Mouse (Mus musculus) midbrain, embryonic 13.5 days (tissue): Measurements from ENCODE around the gene Runx2. TPM values are rescaled to one million over a fixed set of nuclear protein-coding genes. Genes with fewer than 3 reads are reported as not detected.

Experiments
- ATAC-seq: fragments of 200-750 bp; cut with Nextera tagmentation; 2 replicates; pipeline ENCODE4 v1.8.0; 2017; ENCODE audit warnings: mild to moderate bottlenecking, moderate TSS enrichment, moderate library complexity
- H3K27ac ChIP-seq: fragments of 300-500 bp; sonication (generic); 2 replicates; pipeline ENCODE4 v1.5.1; 2015; ENCODE audit warnings: inconsistent platforms, mild to moderate bottlenecking, moderate library complexity
- H3K27me3 ChIP-seq: fragments of 300-500 bp; sonication (generic); 2 replicates; pipeline ENCODE4 v1.6.1; 2015; ENCODE audit warnings: mild to moderate bottlenecking, inconsistent platforms
- H3K36me3 ChIP-seq: fragments of 300-500 bp; sonication (generic); 2 replicates; pipeline ENCODE4 v1.6.1; 2015; ENCODE audit warnings: mild to moderate bottlenecking, inconsistent platforms
- H3K4me1 ChIP-seq: fragments of 300-500 bp; sonication (generic); replicated peaks from 2 replicates; pipeline ENCODE4 v1.6.1; 2015; ENCODE audit warnings: inconsistent platforms
- H3K4me2 ChIP-seq: fragments of 300-500 bp; sonication (generic); replicated peaks from 2 replicates; pipeline ENCODE4 v1.6.1; 2015; ENCODE audit warnings: moderate library complexity, mild to moderate bottlenecking, inconsistent platforms
- H3K4me3 ChIP-seq: fragments of 300-500 bp; sonication (generic); replicated peaks from 2 replicates; pipeline ENCODE4 v1.5.1; 2015; ENCODE audit warnings: mild to moderate bottlenecking, inconsistent platforms
- H3K9ac ChIP-seq: fragments of 300-500 bp; sonication (generic); replicated peaks from 2 replicates; pipeline ENCODE4 v1.6.1; 2015; ENCODE audit warnings: mild to moderate bottlenecking, inconsistent platforms
- H3K9me3 ChIP-seq: fragments of 300-500 bp; sonication (generic); 2 replicates; pipeline ENCODE4 v1.6.1; 2016; ENCODE audit warnings: mild to moderate bottlenecking, inconsistent platforms
- WGBS: fragments of 180-500 bp; shearing (Covaris S2); methylation state at CpG from one replicate; pipeline ENCODE4 v1.1.7; 2015; 5-methylcytosine and 5-hydroxymethylcytosine counted together
- polyA plus RNA-seq: library from polyadenylated mRNA; unstranded; fragments of >200 nt; fragmentation: Nextera tagmentation; extraction: Ambion mirVana; gene quantifications from 2 replicates; pipeline ENCODE4 v1.2.1, GENCODE M21; 2015

Runx2 gene
- polyA plus RNA-seq, 1 experiment from 2014 or later: 0.77 TPM

GRCm38 (mm10) chr17:44528617-44529016, 286.0 kb downstream of the Runx2 start:
- Histone ChIP-seq H3K27me3 (no peaks in the 10 kb centered on the region), H3K27ac (no peak overlapping the region), H3K4me1 (no peaks in the 10 kb centered on the region), H3K9me3 (no peaks in the 10 kb centered on the region), H3K4me3 (no peak overlapping the region), H3K36me3 (no peaks in the 10 kb centered on the region), H3K9ac (no peak overlapping the region), H3K4me2 (no peak overlapping the region)
- 54% methylated on average over 4 of the region's 4 CpGs for WGBS
- no peak; the same call in 1 of the 2 replicates for ATAC-seq

GRCm38 (mm10) chr17:44524146-44524545, 290.5 kb downstream of the Runx2 start:
- H3K9ac ChIP-seq: no peak overlapping the region
- H3K27me3 ChIP-seq: no peaks in the 10 kb centered on the region
- ATAC-seq: no peak
- no peak overlapping the region for H3K27ac ChIP-seq
- H3K9me3 ChIP-seq: no peaks in the 10 kb centered on the region
- no peaks in the 10 kb centered on the region for H3K4me1 ChIP-seq
- H3K4me2 ChIP-seq: no peak overlapping the region
- H3K4me3 ChIP-seq: no peak overlapping the region
- no peaks in the 10 kb centered on the region for H3K36me3 ChIP-seq
- 92% methylated on average over 1 of the region's 1 CpGs for WGBS

GRCm38 (mm10) chr17:44522906-44523305, 291.7 kb downstream of the Runx2 start:
- Histone ChIP-seq H3K4me1 (no peaks in the 10 kb centered on the region), H3K9ac (no peak overlapping the region), H3K27ac (no peak overlapping the region), H3K4me2 (no peak overlapping the region), H3K36me3 (no peaks in the 10 kb centered on the region), H3K9me3 (no peaks in the 10 kb centered on the region), H3K4me3 (no peak overlapping the region), H3K27me3 (no peaks in the 10 kb centered on the region)
- no peak for ATAC-seq
- 79% methylated on average over 5 of the region's 5 CpGs for WGBS

GRCm38 (mm10) chr17:44520122-44521075, 294.2 kb downstream of the Runx2 start:
- Histone ChIP-seq H3K9me3 (no peaks in the 10 kb centered on the region; the same call in 1 of the 2 replicates), H3K4me1 (no peaks in the 10 kb centered on the region), H3K36me3 (no peaks in the 10 kb centered on the region), H3K27ac (no peak overlapping the region), H3K4me2 (no peak overlapping the region), H3K27me3 (no peaks in the 10 kb centered on the region), H3K9ac (no peak overlapping the region), H3K4me3 (no peak overlapping the region)
- WGBS: 75% methylated on average over 11 of the region's 11 CpGs
- ATAC-seq: no peak

- no peak for ATAC-seq
- no peaks in the 10 kb centered on the region for H3K27me3 ChIP-seq
- WGBS: 88% methylated on average over 3 of the region's 3 CpGs
Observed at GRCm38 (mm10) chr17:44519356-44519755, 295.2 kb downstream of the Runx2 start.

GRCm38 (mm10) chr17:44518156-44518555, 296.4 kb downstream of the Runx2 start:
- no peak overlapping the region for H3K9ac ChIP-seq
- 93% methylated on average over 6 of the region's 6 CpGs for whole genome bisulfite sequencing
- no peak overlapping the region for H3K4me3 ChIP-seq
- no peak overlapping the region for H3K27ac ChIP-seq
- no peak overlapping the region for H3K4me2 ChIP-seq
- no peaks in the 10 kb centered on the region for H3K4me1 ChIP-seq
- ATAC-seq: no peak
- H3K36me3 ChIP-seq: no peaks in the 10 kb centered on the region
- H3K27me3 ChIP-seq: no peaks in the 10 kb centered on the region
- H3K9me3 ChIP-seq: no peaks in the 10 kb centered on the region; the same call in 1 of the 2 replicates

More at GRCm38 (mm10) chr17:44519356-44519755, 295.2 kb downstream of the Runx2 start:
- H3K27ac ChIP-seq: no peak overlapping the region
- no peak overlapping the region for H3K4me3 ChIP-seq
- H3K4me1 ChIP-seq: no peaks in the 10 kb centered on the region
- H3K9me3 ChIP-seq: no peaks in the 10 kb centered on the region; the same call in 1 of the 2 replicates
- H3K9ac ChIP-seq: no peak overlapping the region
- no peaks in the 10 kb centered on the region for H3K36me3 ChIP-seq
- no peak overlapping the region for H3K4me2 ChIP-seq

GRCm38 (mm10) chr17:44508198-44508715, 306.3 kb downstream of the Runx2 start:
- WGBS: 56% methylated on average over 7 of the region's 7 CpGs
- no peak for ATAC-seq
- H3K9ac ChIP-seq: no peak overlapping the region

GRCm38 (mm10) chr17:44507741-44508140, 306.9 kb downstream of the Runx2 start:
- ATAC-seq: no peak
- Histone ChIP-seq H3K9me3 (no peaks in the 10 kb centered on the region), H3K9ac (no peak overlapping the region), H3K27me3 (no peaks in the 10 kb centered on the region), H3K4me1 (peaks cover 13% of the 10 kb centered on the region), H3K4me2 (no peak overlapping the region), H3K27ac (no peak overlapping the region), H3K36me3 (no peaks in the 10 kb centered on the region), H3K4me3 (no peak overlapping the region)
- 78% methylated on average over 3 of the region's 3 CpGs for WGBS

More at GRCm38 (mm10) chr17:44508198-44508715, 306.3 kb downstream of the Runx2 start:
- H3K27me3 ChIP-seq: no peaks in the 10 kb centered on the region
- H3K27ac ChIP-seq: no peak overlapping the region
- no peaks in the 10 kb centered on the region for H3K36me3 ChIP-seq
- peaks cover 13% of the 10 kb centered on the region for H3K4me1 ChIP-seq
- H3K9me3 ChIP-seq: no peaks in the 10 kb centered on the region
- no peak overlapping the region for H3K4me3 ChIP-seq
- no peak overlapping the region for H3K4me2 ChIP-seq

- Histone ChIP-seq H3K9me3 (no peaks in the 10 kb centered on the region), H3K9ac (no peak overlapping the region), H3K27ac (no peak overlapping the region), H3K4me2 (no peak overlapping the region), H3K4me3 (no peak overlapping the region), H3K36me3 (no peaks in the 10 kb centered on the region), H3K27me3 (no peaks in the 10 kb centered on the region), H3K4me1 (peaks cover 13% of the 10 kb centered on the region)
- 68% methylated on average over 3 of the region's 3 CpGs for WGBS
- ATAC-seq: no peak
Observed at GRCm38 (mm10) chr17:44506524-44506923, 308.1 kb downstream of the Runx2 start.

GRCm38 (mm10) chr17:44504794-44505317, 309.7 kb downstream of the Runx2 start:
- 91% methylated on average over 10 of the region's 10 CpGs for WGBS
- no peak overlapping the region for H3K9ac ChIP-seq

GRCm38 (mm10) chr17:44502176-44502575, 312.4 kb downstream of the Runx2 start:
- WGBS: 93% methylated on average over 5 of the region's 5 CpGs

More at GRCm38 (mm10) chr17:44504794-44505317, 309.7 kb downstream of the Runx2 start:
- Histone ChIP-seq H3K4me3 (no peak overlapping the region), H3K27me3 (no peaks in the 10 kb centered on the region), H3K9me3 (no peaks in the 10 kb centered on the region), H3K36me3 (no peaks in the 10 kb centered on the region), H3K4me1 (peaks cover 13% of the 10 kb centered on the region), H3K27ac (no peak overlapping the region), H3K4me2 (no peak overlapping the region)
- ATAC-seq: no peak

GRCm38 (mm10) chr17:44500306-44500899, 314.2 kb downstream of the Runx2 start:
- no peaks in the 10 kb centered on the region for H3K9me3 ChIP-seq
- no peak for ATAC-seq

More at GRCm38 (mm10) chr17:44502176-44502575, 312.4 kb downstream of the Runx2 start:
- H3K4me3 ChIP-seq: no peak overlapping the region
- no peaks in the 10 kb centered on the region for H3K4me1 ChIP-seq
- no peak for ATAC-seq
- H3K27ac ChIP-seq: no peak overlapping the region
- H3K4me2 ChIP-seq: no peak overlapping the region
- no peaks in the 10 kb centered on the region for H3K36me3 ChIP-seq
- H3K27me3 ChIP-seq: no peaks in the 10 kb centered on the region
- no peak overlapping the region for H3K9ac ChIP-seq
- H3K9me3 ChIP-seq: no peaks in the 10 kb centered on the region

More at GRCm38 (mm10) chr17:44500306-44500899, 314.2 kb downstream of the Runx2 start:
- Histone ChIP-seq H3K4me3 (no peak overlapping the region), H3K4me2 (no peak overlapping the region), H3K36me3 (no peaks in the 10 kb centered on the region), H3K27ac (no peak overlapping the region), H3K9ac (no peak overlapping the region), H3K27me3 (no peaks in the 10 kb centered on the region), H3K4me1 (no peaks in the 10 kb centered on the region)
- WGBS: 81% methylated on average over 11 of the region's 11 CpGs
